Mouse (Mus musculus) liver (tissue): Measurements from ENCODE around the gene Cit.

Experiments
- DNase-seq: peaks from one replicate; pipeline ENCODE4 v3.0.0-alpha.2; 2020; ENCODE audit warnings: mixed read lengths

Cit gene

DNA sequence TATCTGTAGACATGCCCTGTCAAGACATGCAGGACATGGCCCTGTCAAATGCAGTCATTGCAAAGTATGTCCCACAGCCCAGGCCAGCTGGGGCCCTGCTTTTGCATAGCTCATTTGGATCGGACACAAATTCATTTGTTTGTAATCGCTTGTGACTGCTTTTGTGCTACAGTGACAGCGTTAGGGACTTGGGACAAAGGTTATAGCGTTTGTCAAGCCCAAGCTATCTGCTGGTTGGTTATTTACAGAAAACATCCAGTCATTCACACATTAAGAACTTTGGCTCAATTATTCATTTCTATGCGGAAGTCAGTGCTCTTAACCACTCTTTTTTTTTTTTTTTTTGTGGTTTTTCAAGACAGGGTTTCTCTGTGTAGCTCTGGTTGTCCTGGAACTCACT lies 207.1 kb downstream of the Cit start:
- DNase-seq = no peak

DNA sequence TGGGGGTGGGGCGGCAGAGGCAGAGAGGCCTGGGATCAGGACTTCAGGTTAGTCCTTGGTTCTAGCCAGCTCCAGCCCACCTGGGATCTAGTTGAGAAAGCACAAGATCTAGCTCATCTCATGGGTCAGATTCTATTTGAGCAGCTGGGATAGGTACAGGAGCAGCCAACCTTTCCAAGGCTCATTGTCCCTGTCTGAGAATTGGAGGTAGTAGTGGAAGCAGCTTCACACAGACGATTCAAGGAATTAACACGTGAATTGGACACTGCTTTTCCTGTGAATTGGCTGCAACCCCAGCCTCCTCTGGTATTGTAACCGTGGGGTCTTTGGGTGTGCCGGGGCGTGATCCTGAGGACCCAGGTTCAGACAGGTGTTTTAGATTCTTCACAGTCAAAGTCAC lies 207.7 kb downstream of the Cit start:
- no peak for DNase-seq
